Mouse (Mus musculus): Measurements from ENCODE around the gene Syn3. TPM values are rescaled to one million over a fixed set of nuclear protein-coding genes. Genes with fewer than 3 reads are reported as not detected.

The Syn3 gene
- polyA plus RNA-seq, 1 experiment from 2014 or later, result 7.4 TPM

Other genes starting within 250 kb of the Syn3 start
- gene Timp3, start 198.5 kb downstream of the Syn3 start, polyA plus RNA-seq (2015; fragmentation: Nextera tagmentation; extraction: Ambion mirVana), result 114 TPM in 2 replicates
- gene Hsp90b1, start 206.6 kb upstream of the Syn3 start, polyA plus RNA-seq (2015; fragmentation: Nextera tagmentation; extraction: Ambion mirVana), result 761 and 786 TPM in 2 replicates
- gene Ttc41, start 206.9 kb upstream of the Syn3 start, polyA plus RNA-seq (2015; fragmentation: Nextera tagmentation; extraction: Ambion mirVana), result 1.5 and 2.1 TPM in 2 replicates